Mouse (Mus musculus): ENCODE measurements around the gene Abcd4. TPM values are rescaled to one million over a fixed set of nuclear protein-coding genes. Genes with fewer than 3 reads are reported as not detected.

The Abcd4 gene
- total RNA-seq (2017) = 1.9 and 4.1 TPM in 2 replicates

GRCm38 (mm10) chr12:84616977-84617630, at the start of gene Abcd4:
TSS of gene Abcd4 (minus strand) at chr12:84617413.
- ATAC-seq (replicated peaks; ENCODE audit: low read depth, poor library complexity, severe bottlenecking) = peak; percentile 99

- peak; percentile 81 for ATAC-seq (replicated peaks; ENCODE audit: low read depth, poor library complexity, severe bottlenecking)
These were observed 36.7 kb upstream of the Abcd4 start for GRCm38 (mm10) chr12:84653912-84654311.

GRCm38 (mm10) chr12:84650234-84650633, 33.0 kb upstream of the Abcd4 start:
- no peak for ATAC-seq (replicated peaks; ENCODE audit: low read depth, poor library complexity, severe bottlenecking)

GRCm38 (mm10) chr12:84640654-84641053, 23.4 kb upstream of the Abcd4 start, which contains the start of gene Vrtn:
TSS of gene Vrtn (plus strand) at chr12:84641019.
- ATAC-seq (replicated peaks; ENCODE audit: low read depth, poor library complexity, severe bottlenecking) = 0 out of 2 replicates have a peak, but pooled peaks have one; percentile 48

- ATAC-seq (replicated peaks; ENCODE audit: low read depth, poor library complexity, severe bottlenecking) = no peak
These were observed 23.0 kb upstream of the Abcd4 start for GRCm38 (mm10) chr12:84640253-84640652.

- no peak for ATAC-seq (replicated peaks; ENCODE audit: low read depth, poor library complexity, severe bottlenecking)
These were observed 14.7 kb upstream of the Abcd4 start for GRCm38 (mm10) chr12:84631867-84632266.

- no peak for ATAC-seq (replicated peaks; ENCODE audit: low read depth, poor library complexity, severe bottlenecking)
These were observed 7.9 kb upstream of the Abcd4 start for GRCm38 (mm10) chr12:84625116-84625515.

GRCm38 (mm10) chr12:84624601-84625000, 7.4 kb upstream of the Abcd4 start:
- ATAC-seq (replicated peaks; ENCODE audit: low read depth, poor library complexity, severe bottlenecking) = no peak

- 0 out of 2 replicates have a peak, but pooled peaks have one; percentile 16 for ATAC-seq (replicated peaks; ENCODE audit: low read depth, poor library complexity, severe bottlenecking)
These were observed 3.8 kb upstream of the Abcd4 start for GRCm38 (mm10) chr12:84620975-84621374.

GRCm38 (mm10) chr12:84617663-84618062, 450 bp upstream of the Abcd4 start:
- ATAC-seq (replicated peaks; ENCODE audit: low read depth, poor library complexity, severe bottlenecking) = peak; percentile 34

GRCm38 (mm10) chr12:84614524-84614923, 2.7 kb downstream of the Abcd4 start:
- no peak for ATAC-seq (replicated peaks; ENCODE audit: low read depth, poor library complexity, severe bottlenecking)

GRCm38 (mm10) chr12:84614001-84614400, 3.2 kb downstream of the Abcd4 start:
- ATAC-seq (replicated peaks; ENCODE audit: low read depth, poor library complexity, severe bottlenecking) = no peak

- ATAC-seq (replicated peaks; ENCODE audit: low read depth, poor library complexity, severe bottlenecking) = no peak
These were observed 4.7 kb downstream of the Abcd4 start for GRCm38 (mm10) chr12:84612518-84612917.

GRCm38 (mm10) chr12:84611718-84612117, 5.5 kb downstream of the Abcd4 start:
- no peak for ATAC-seq (replicated peaks; ENCODE audit: low read depth, poor library complexity, severe bottlenecking)

GRCm38 (mm10) chr12:84605860-84606259, 11.4 kb downstream of the Abcd4 start:
- ATAC-seq (replicated peaks; ENCODE audit: low read depth, poor library complexity, severe bottlenecking) = 0 out of 2 replicates have a peak, but pooled peaks have one; percentile 39

GRCm38 (mm10) chr12:84604001-84604400, 13.2 kb downstream of the Abcd4 start:
- ATAC-seq (replicated peaks; ENCODE audit: low read depth, poor library complexity, severe bottlenecking) = no peak

GRCm38 (mm10) chr12:84598324-84598723, 18.9 kb downstream of the Abcd4 start:
- no peak for ATAC-seq (replicated peaks; ENCODE audit: low read depth, poor library complexity, severe bottlenecking)

- ATAC-seq (replicated peaks; ENCODE audit: low read depth, poor library complexity, severe bottlenecking) = peak; percentile 96
These were observed 27.1 kb downstream of the Abcd4 start for GRCm38 (mm10) chr12:84589825-84590761.

- ATAC-seq (replicated peaks; ENCODE audit: low read depth, poor library complexity, severe bottlenecking) = no peak
These were observed 35.9 kb downstream of the Abcd4 start for GRCm38 (mm10) chr12:84581285-84581684.

GRCm38 (mm10) chr12:84578440-84578770, 38.8 kb downstream of the Abcd4 start:
- ATAC-seq (replicated peaks; ENCODE audit: low read depth, poor library complexity, severe bottlenecking) = no peak

Data from common myeloid progenitor, adult 5-6 weeks (primary cell).